Mouse (Mus musculus) erythroblast, embryonic 14.5 days (primary cell): Measurements from ENCODE around the gene Otub1.

Experiments
- GATA1 ChIP-seq: IDR thresholded peaks from 2 replicates; pipeline ENCODE4 v1.6.1; 2012; ENCODE audit warnings: low read length, inconsistent platforms, mixed read lengths
- TAL1 ChIP-seq: IDR thresholded peaks from 3 replicates; pipeline ENCODE4 v1.6.1; 2012; ENCODE audit warnings: low read length, inconsistent platforms, mixed read lengths

GRCm38 (mm10) chr19:7236011-7236410 is 29.9 kb upstream of the Otub1 start:
- no peak for TF ChIP-seq GATA1
- no peak for TF ChIP-seq TAL1
